In genomic region chr5:117999584-117999983, GRCm38 (mm10) we compare ENCODE assay signal across 20 mouse cellular contexts. TPM values are rescaled to one million over a fixed set of nuclear protein-coding genes. Genes with fewer than 3 reads are reported as not detected.
A peak's percentile ranks its signal among the peaks of the same experiment; 100 is the strongest.
DNase-seq lines count a peak whose midpoint lies in the region; ATAC-seq and TF ChIP-seq lines count a peak whose summit lies in the region.
"Had no signal": no experiment of that assay in that cellular context is flagged by ENCODE, and none has a peak within 500 bp of the region (broad histone marks: within the 10 kb centered on the region; RNA-seq: fewer than 3 reads in every experiment).

No protein-coding gene starts in this region.

- no peaks in the 10 kb centered on the region for H3K4me1 ChIP-seq in forebrain, postnatal 0 days (ENCODE audit: insufficient read depth)
- 0 out of 2 replicates have a peak, but pooled peaks cover 3% of the 10 kb centered on the region for H3K4me1 ChIP-seq in forebrain, embryonic 15.5 days
- H3K4me1 ChIP-seq in forebrain, embryonic 14.5 days (ENCODE audit: control insufficient read depth, insufficient read depth, low read length): no peaks in the 10 kb centered on the region
- H3K4me1 ChIP-seq: embryonic facial prominence, embryonic 12.5 days; kidney, embryonic 15.5 days; midbrain, embryonic 13.5 days; neural tube, embryonic 15.5 days had no signal

- 77% methylated on average over 11 of the region's 11 CpGs for WGBS in forebrain, postnatal 0 days
- WGBS in forebrain, embryonic 15.5 days: 78% methylated on average over 11 of the region's 11 CpGs
- WGBS in forebrain, embryonic 14.5 days: 80% methylated on average over 11 of the region's 11 CpGs

- H3K36me3 ChIP-seq in forebrain, postnatal 0 days (ENCODE audit: insufficient read depth): peaks cover 94% of the 10 kb centered on the region
- H3K36me3 ChIP-seq in forebrain, embryonic 15.5 days: peaks cover 93% of the 10 kb centered on the region
- peaks cover 99% of the 10 kb centered on the region for H3K36me3 ChIP-seq in forebrain, embryonic 14.5 days (ENCODE audit: control insufficient read depth, insufficient read depth, low read length)

- no peak for DNase-seq in forebrain, postnatal 0 days
- peak; percentile 58 to 75 for DNase-seq in left cerebral cortex, postnatal 25 days (ENCODE audit: low spot score in 2 of 2)
- DNase-seq in left cerebral cortex, adult 11 months (ENCODE audit: low spot score): no peak
- peak; percentile 21 for DNase-seq in ZHBTc4 (ENCODE audit: low read depth, low spot score)
- DNase-seq in layer of hippocampus, adult 9-11 months: peak; percentile 67
- no peak for DNase-seq in heart, adult 8-10 months (ENCODE audit: low spot score)
- DNase-seq in forebrain, embryonic 14.5 days (ENCODE audit: low spot score): no peak
- DNase-seq: lung, embryonic 14.5 days had no signal

- no peak overlapping the region for H3K4me2 ChIP-seq in forebrain, postnatal 0 days (ENCODE audit: low read depth)
- H3K4me2 ChIP-seq in forebrain, embryonic 15.5 days (replicated peaks): no peak overlapping the region
- no peak overlapping the region for H3K4me2 ChIP-seq in forebrain, embryonic 14.5 days (ENCODE audit: low read length)
- H3K4me2 ChIP-seq: embryonic facial prominence, embryonic 12.5 days; heart, embryonic 12.5 days; hindbrain, embryonic 14.5 days; intestine, embryonic 15.5 days; kidney, embryonic 15.5 days; liver, embryonic 12.5 days; lung, embryonic 14.5 days; midbrain, embryonic 13.5 days; neural tube, embryonic 15.5 days had no signal

- peak; percentile 32; the same call in 1 of the 2 replicates for ATAC-seq in forebrain, postnatal 0 days
- no peak for ATAC-seq in forebrain, embryonic 15.5 days (replicated peaks)
- no peak for ATAC-seq in forebrain, embryonic 14.5 days
- ATAC-seq: intestine, embryonic 15.5 days; liver, embryonic 12.5 days; midbrain, embryonic 13.5 days had no signal

- no peak overlapping the region for H3K9ac ChIP-seq in forebrain, postnatal 0 days
- H3K9ac ChIP-seq in forebrain, embryonic 15.5 days (replicated peaks): no peak overlapping the region
- H3K9ac ChIP-seq in forebrain, embryonic 14.5 days (ENCODE audit: low read length): no peak overlapping the region
- H3K9ac ChIP-seq: embryonic facial prominence, embryonic 12.5 days; heart, embryonic 12.5 days; hindbrain, embryonic 14.5 days; intestine, embryonic 15.5 days; kidney, embryonic 15.5 days; liver, embryonic 12.5 days; lung, embryonic 14.5 days; midbrain, embryonic 13.5 days; neural tube, embryonic 15.5 days had no signal

- H3K4me3 ChIP-seq in forebrain, postnatal 0 days (ENCODE audit: low read depth, low read length): no peak overlapping the region
- H3K4me3 ChIP-seq in forebrain, embryonic 15.5 days: no peak overlapping the region
- H3K4me3 ChIP-seq in forebrain, embryonic 14.5 days (ENCODE audit: low read depth, low read length): no peak overlapping the region
- H3K4me3 ChIP-seq: embryonic facial prominence, embryonic 12.5 days; heart, embryonic 12.5 days; intestine, embryonic 15.5 days; kidney, embryonic 15.5 days; liver, embryonic 12.5 days; midbrain, embryonic 13.5 days; myocyte; neural tube, embryonic 15.5 days had no signal

- intact Hi-C loops in left cerebral cortex, postnatal 25 days (cut with DNase I): no loop called here

- no peak for TF ChIP-seq CTCF in forebrain, postnatal 0 days (IDR thresholded peaks at IDR 0.05; ENCODE audit: low read depth)

- no peak overlapping the region for H3K27ac ChIP-seq in forebrain, postnatal 0 days (ENCODE audit: low read depth, low read length)
- H3K27ac ChIP-seq in forebrain, embryonic 15.5 days (replicated peaks): no peak overlapping the region
- H3K27ac ChIP-seq in forebrain, embryonic 14.5 days (ENCODE audit: low read depth, low read length): no peak overlapping the region
- H3K27ac ChIP-seq: embryonic facial prominence, embryonic 12.5 days; hindbrain, embryonic 14.5 days; intestine, embryonic 15.5 days; kidney, embryonic 15.5 days; liver, embryonic 12.5 days; macrophage; midbrain, embryonic 13.5 days; neural tube, embryonic 15.5 days had no signal

- no peaks in the 10 kb centered on the region for H3K9me3 ChIP-seq in forebrain, postnatal 0 days (ENCODE audit: low read length)
- no peaks in the 10 kb centered on the region for H3K9me3 ChIP-seq in forebrain, embryonic 15.5 days
- H3K9me3 ChIP-seq in forebrain, embryonic 14.5 days (replicated peaks; ENCODE audit: control insufficient read depth, low read length): no peaks in the 10 kb centered on the region
- H3K9me3 ChIP-seq: embryonic facial prominence, embryonic 12.5 days; heart, embryonic 12.5 days; intestine, embryonic 15.5 days; kidney, embryonic 15.5 days; liver, embryonic 12.5 days; midbrain, embryonic 13.5 days; neural tube, embryonic 15.5 days had no signal

- H3K27me3 ChIP-seq in forebrain, postnatal 0 days (ENCODE audit: insufficient read depth, low read length): no peaks in the 10 kb centered on the region
- H3K27me3 ChIP-seq in forebrain, embryonic 15.5 days: no peaks in the 10 kb centered on the region
- H3K27me3 ChIP-seq in forebrain, embryonic 14.5 days (replicated peaks; ENCODE audit: control insufficient read depth, insufficient read depth, low read length): no peaks in the 10 kb centered on the region
- H3K27me3 ChIP-seq: embryonic facial prominence, embryonic 12.5 days; heart, embryonic 12.5 days; intestine, embryonic 15.5 days; kidney, embryonic 15.5 days; liver, embryonic 12.5 days; midbrain, embryonic 13.5 days; neural tube, embryonic 15.5 days had no signal

RNA-seq across cellular contexts. Expression of gene Fbxo21, which starts 23.1 kb away (rescaled TPM):
- 176 and 197 TPM in 2 replicates for total RNA-seq in forebrain, postnatal 0 days (2014; rRNA removed)
- 150 and 161 TPM in 2 replicates for polyA plus RNA-seq in forebrain, postnatal 0 days (2015; fragmentation: Nextera tagmentation; extraction: Ambion mirVana)
- 183 and 193 TPM in 2 replicates for polyA plus RNA-seq in forebrain, embryonic 15.5 days (2015; fragmentation: Nextera tagmentation; extraction: Ambion mirVana)
- total RNA-seq in left cerebral cortex, postnatal 25 days (2021): 100 to 1,000 TPM; 105 to 110 TPM
- total RNA-seq in heart, adult 8-10 months (2022): 10 to 100 TPM; 29.2 to 43.0 (median 35.2) TPM
- polyA plus RNA-seq in forebrain, embryonic 14.5 days (2014; fragmentation: Nextera tagmentation; extraction: Ambion mirVana): 109 and 147 TPM in 2 replicates

RNA-seq across cellular contexts. Expression of gene Tesc, which starts 28.0 kb away (rescaled TPM):
- total RNA-seq in forebrain, postnatal 0 days (2014; rRNA removed): 8.5 and 13.0 TPM in 2 replicates
- 12.2 and 19.9 TPM in 2 replicates for polyA plus RNA-seq in forebrain, postnatal 0 days (2015; fragmentation: Nextera tagmentation; extraction: Ambion mirVana)
- polyA plus RNA-seq in forebrain, embryonic 15.5 days (2015; fragmentation: Nextera tagmentation; extraction: Ambion mirVana): 9.9 and 10.6 TPM in 2 replicates
- total RNA-seq in left cerebral cortex, postnatal 25 days (2021): 10 to 100 TPM; 90.0 to 94.0 TPM
- total RNA-seq in heart, adult 8-10 months (2022): 100 to 1,000 TPM; 204 to 264 (median 228) TPM
- 8.0 and 10.0 TPM in 2 replicates for polyA plus RNA-seq in forebrain, embryonic 14.5 days (2014; fragmentation: Nextera tagmentation; extraction: Ambion mirVana)
- total RNA-seq: common myeloid progenitor, adult 5-6 weeks had no signal
- polyA plus RNA-seq: macrophage had no signal

Comparison
In these comparisons a context has a peak if more than half of its experiments do, and no peak if none do; other contexts are left out.
1. DNase-seq: peak in left cerebral cortex, postnatal 25 days (2 of 2), ZHBTc4 (single experiment) and layer of hippocampus, adult 9-11 months (single experiment); none in forebrain, postnatal 0 days (single experiment), left cerebral cortex, adult 11 months (single experiment), heart, adult 8-10 months (single experiment) and forebrain, embryonic 14.5 days (single experiment).